In the genomic region with DNA sequence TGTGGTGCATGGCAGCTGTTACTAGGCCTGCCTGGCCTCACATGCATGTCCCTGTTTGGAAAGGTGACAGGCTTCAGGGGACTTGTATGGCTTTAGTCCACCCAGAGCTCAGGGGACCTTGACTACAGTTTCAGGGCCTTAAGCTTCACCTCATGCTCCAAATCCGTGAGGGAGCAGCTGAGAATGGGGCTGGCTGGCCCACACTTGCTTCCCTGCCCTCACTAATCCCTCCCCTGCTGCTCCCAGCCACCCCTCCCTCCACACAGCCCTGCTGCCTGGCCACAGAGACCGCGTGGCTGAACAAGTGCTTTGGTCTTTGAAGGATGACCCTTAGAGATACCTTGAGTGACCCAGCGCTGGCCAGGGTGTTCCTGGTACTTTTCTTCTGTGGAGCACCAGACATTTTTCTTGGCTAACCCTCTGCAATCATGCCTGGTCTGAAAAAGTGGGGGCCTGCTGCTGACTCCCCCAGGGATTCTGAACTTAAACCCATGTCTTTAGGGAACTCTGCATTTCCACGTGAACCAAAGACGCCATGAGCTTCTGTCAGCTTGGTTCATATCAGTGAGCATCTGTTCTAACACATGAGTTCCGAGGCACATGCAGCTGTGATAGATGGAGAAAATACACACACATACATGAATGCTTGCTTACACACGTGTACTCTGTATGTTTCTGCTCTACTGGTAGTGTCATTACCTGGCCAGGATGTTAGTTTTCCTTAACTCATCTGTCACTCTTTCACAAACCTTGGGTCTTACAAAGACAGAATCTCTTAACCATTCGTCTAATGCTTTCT, we compare ENCODE assay signal across 13 mouse cellular contexts. TPM values are rescaled to one million over a fixed set of nuclear protein-coding genes. Genes with fewer than 3 reads are reported as not detected.
A peak's percentile ranks its signal among the peaks of the same experiment; 100 is the strongest.
DNase-seq lines count a peak whose midpoint lies in the region; ATAC-seq and TF ChIP-seq lines count a peak whose summit lies in the region.
"Had no signal": no experiment of that assay in that cellular context is flagged by ENCODE, and none has a peak within 500 bp of the region (broad histone marks: within the 10 kb centered on the region; RNA-seq: fewer than 3 reads in every experiment).

No protein-coding gene starts in this region.

- H3K9me3 ChIP-seq in lung, postnatal 0 days (ENCODE audit: low read length), result no peaks in the 10 kb centered on the region
- H3K9me3 ChIP-seq in limb, embryonic 10.5 days (replicated peaks), result no peaks in the 10 kb centered on the region
- H3K9me3 ChIP-seq: liver, embryonic 12.5 days had no signal

- TF ChIP-seq CTCF in lung, postnatal 0 days (IDR thresholded peaks at IDR 0.05), result no peak

- TF ChIP-seq EP300 in lung, postnatal 0 days (IDR thresholded peaks at IDR 0.05), result no peak

- H3K27me3 ChIP-seq in lung, postnatal 0 days (replicated peaks; ENCODE audit: insufficient read depth, low read length), result no peaks in the 10 kb centered on the region
- no peaks in the 10 kb centered on the region for H3K27me3 ChIP-seq in limb, embryonic 10.5 days (ENCODE audit: low read depth, poor library complexity, severe bottlenecking)
- H3K27me3 ChIP-seq: liver, embryonic 12.5 days had no signal

- H3K9ac ChIP-seq in lung, postnatal 0 days (replicated peaks; ENCODE audit: low read depth), result no peak overlapping the region
- H3K9ac ChIP-seq: liver, embryonic 12.5 days had no signal

- no peak overlapping the region for H3K4me3 ChIP-seq in lung, postnatal 0 days (ENCODE audit: low read depth, low read length)
- no peak overlapping the region; the same call in 1 of the 2 replicates for H3K4me3 ChIP-seq in limb, embryonic 10.5 days
- H3K4me3 ChIP-seq: liver, embryonic 12.5 days had no signal

- peak overlapping the region; percentile 39 for H3K27ac ChIP-seq in lung, postnatal 0 days (ENCODE audit: low read length)
- H3K27ac ChIP-seq in limb, embryonic 10.5 days, result peak overlapping the region; percentile 82
- H3K27ac ChIP-seq: liver, embryonic 12.5 days had no signal

- H3K36me3 ChIP-seq in lung, postnatal 0 days (ENCODE audit: insufficient read depth, low read length), result no peaks in the 10 kb centered on the region
- H3K36me3 ChIP-seq in limb, embryonic 10.5 days, result 0 out of 2 replicates have a peak, but pooled peaks cover 2% of the 10 kb centered on the region

- H3K4me1 ChIP-seq in lung, postnatal 0 days (ENCODE audit: insufficient read depth, low read depth, low read length), result peaks cover 3% of the 10 kb centered on the region; the same call in 1 of the 2 replicates
- H3K4me1 ChIP-seq in limb, embryonic 10.5 days, result peaks cover 70% of the 10 kb centered on the region

- DNase-seq in gastrocnemius, postnatal 14 days, result peak; percentile 56
- DNase-seq in gastrocnemius, adult 18-20 months (ENCODE audit: low spot score), result no peak
- no peak for DNase-seq in lung, postnatal 0 days (ENCODE audit: low spot score)
- no peak for DNase-seq in lung, adult 18-20 months
- DNase-seq in limb, embryonic 10.5 days (ENCODE audit: low spot score), result no peak
- peak; percentile 49 for DNase-seq in retina, embryonic 14.5 days (ENCODE audit: low spot score)
- DNase-seq in layer of hippocampus, postnatal 10 days (ENCODE audit: low spot score in 2 of 2), result no peak
- no peak for DNase-seq in layer of hippocampus, adult 8-10 months (ENCODE audit: low spot score in 2 of 2)
- DNase-seq: cerebellum, postnatal 36 days; kidney, adult 9 months; right cerebral cortex, postnatal 14 days had no signal

- WGBS in lung, postnatal 0 days, result 46% methylated on average over 9 of the region's 9 CpGs
- 35% methylated on average over 9 of the region's 9 CpGs for WGBS in limb, embryonic 10.5 days

- H3K4me2 ChIP-seq in lung, postnatal 0 days (replicated peaks; ENCODE audit: low read depth, low read length), result no peak overlapping the region
- H3K4me2 ChIP-seq: liver, embryonic 12.5 days had no signal

- no peak for ATAC-seq in lung, postnatal 0 days
- ATAC-seq: forebrain, embryonic 16.5 days; liver, embryonic 12.5 days had no signal

- intact Hi-C loops in gastrocnemius, postnatal 14 days (cut with DNase I; ENCODE audit: low total_unique reads), result no loop called here

RNA-seq across cellular contexts. Expression of gene Tgfb3, which starts 42.3 kb away (rescaled TPM):
- total RNA-seq in gastrocnemius, postnatal 14 days (2021), result 10 to 100 TPM; 25.6 to 31.7 TPM
- total RNA-seq in gastrocnemius, adult 18-20 months (2021), result 10 to 100 TPM; 41.9 to 54.3 TPM
- 20.6 and 23.5 TPM in 2 replicates for polyA plus RNA-seq in lung, postnatal 0 days (2015; fragmentation: Nextera tagmentation; extraction: Ambion mirVana)
- 15.7 and 24.3 TPM in 2 replicates for polyA plus RNA-seq in limb, embryonic 10.5 days (2016; fragmentation: Nextera tagmentation; extraction: Ambion mirVana)
- 10 to 100 TPM in 1 of 2 experiments, 1 to 10 TPM in 1; 8.0 to 11.1 TPM for total RNA-seq in layer of hippocampus, postnatal 10 days (2021)
- total RNA-seq in layer of hippocampus, adult 8-10 months (2022), result 10 to 100 TPM; 13.7 to 19.9 (median 16.0) TPM

RNA-seq across cellular contexts. Expression of gene Ift43, which starts 45.8 kb away (rescaled TPM):
- total RNA-seq in gastrocnemius, postnatal 14 days (2021), result 10 to 100 TPM; 11.9 to 13.4 TPM
- total RNA-seq in gastrocnemius, adult 18-20 months (2021), result 10 to 100 TPM; 10.5 to 12.7 TPM
- polyA plus RNA-seq in lung, postnatal 0 days (2015; fragmentation: Nextera tagmentation; extraction: Ambion mirVana), result 127 and 141 TPM in 2 replicates
- polyA plus RNA-seq in limb, embryonic 10.5 days (2016; fragmentation: Nextera tagmentation; extraction: Ambion mirVana), result 61.2 and 71.6 TPM in 2 replicates
- 10 to 100 TPM; 14.2 to 14.3 TPM for total RNA-seq in layer of hippocampus, postnatal 10 days (2021)
- 10 to 100 TPM; 13.0 to 18.5 (median 15.4) TPM for total RNA-seq in layer of hippocampus, adult 8-10 months (2022)

Comparison
In these comparisons a context has a peak if more than half of its experiments do, and no peak if none do; other contexts are left out.
1. DNase-seq: peak in gastrocnemius, postnatal 14 days (single experiment) and retina, embryonic 14.5 days (single experiment); none in gastrocnemius, adult 18-20 months (single experiment), lung, postnatal 0 days (single experiment), lung, adult 18-20 months (0 of 2), limb, embryonic 10.5 days (single experiment), layer of hippocampus, postnatal 10 days (0 of 2) and layer of hippocampus, adult 8-10 months (0 of 2).